Mouse (Mus musculus): Measurements from ENCODE around the gene Mertk. TPM values are rescaled to one million over a fixed set of nuclear protein-coding genes. Genes with fewer than 3 reads are reported as not detected.
"Not testable (repeated sequence)": the region's sequence is repeated elsewhere in the genome, so short reads cannot be mapped to it uniquely, and the experiment has no call there.

Mertk gene
- polyA plus RNA-seq, 2 experiments: 11.1 to 14.9 TPM

DNA sequence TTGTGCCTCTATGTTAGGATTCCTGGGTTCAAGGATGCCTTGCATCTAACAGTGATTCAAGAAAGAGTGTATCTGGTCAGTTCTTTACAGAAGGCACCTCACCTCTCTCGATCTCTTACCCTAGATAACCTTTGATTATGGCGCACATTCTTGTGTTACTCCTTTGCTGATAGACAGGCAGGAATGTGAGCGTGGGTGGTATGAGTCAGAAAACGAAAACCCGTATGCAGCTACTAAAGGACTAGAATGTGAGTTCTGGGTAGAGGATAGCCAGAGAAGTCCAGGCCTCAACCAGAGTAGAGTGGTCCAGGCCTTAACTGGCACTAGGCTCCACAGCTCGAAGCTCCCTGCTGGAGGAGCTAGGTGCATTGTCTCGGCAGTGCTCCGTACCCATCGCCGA lies 6.0 kb upstream of the Mertk start:
- 0 out of 2 replicates have a peak, but pooled peaks cover 4% of the 10 kb centered on the region for H3K4me1 ChIP-seq (ENCODE audit: control insufficient read depth, insufficient read depth, low read length)
- H3K27ac ChIP-seq (replicated peaks; ENCODE audit: low read depth, low read length): no peak overlapping the region
- peak overlapping the region; percentile 31 for H3K9ac ChIP-seq (ENCODE audit: low read depth, low read length, severe bottlenecking)
- no peak for TF ChIP-seq POLR2A (IDR thresholded peaks at IDR 0.05; ENCODE audit: borderline replicate concordance, extremely low read depth, insufficient read depth, insufficient read length)
- no peaks in the 10 kb centered on the region for H3K27me3 ChIP-seq (ENCODE audit: control insufficient read depth, insufficient read depth, low read length)
- H3K4me2 ChIP-seq (replicated peaks; ENCODE audit: low read depth, low read length, severe bottlenecking): no peak overlapping the region
- DNase-seq (ENCODE audit: low spot score) (no peak), ATAC-seq (ENCODE audit: low FRiP score, low read depth) (no peak)
- H3K4me3 ChIP-seq (replicated peaks; ENCODE audit: low read length): no peak overlapping the region
- no peaks in the 10 kb centered on the region for H3K9me3 ChIP-seq (ENCODE audit: control insufficient read depth, low read length)
- WGBS: 84% methylated on average over 10 of the region's 10 CpGs
- H3K36me3 ChIP-seq (ENCODE audit: control insufficient read depth, insufficient read depth, low read length): no peaks in the 10 kb centered on the region

DNA sequence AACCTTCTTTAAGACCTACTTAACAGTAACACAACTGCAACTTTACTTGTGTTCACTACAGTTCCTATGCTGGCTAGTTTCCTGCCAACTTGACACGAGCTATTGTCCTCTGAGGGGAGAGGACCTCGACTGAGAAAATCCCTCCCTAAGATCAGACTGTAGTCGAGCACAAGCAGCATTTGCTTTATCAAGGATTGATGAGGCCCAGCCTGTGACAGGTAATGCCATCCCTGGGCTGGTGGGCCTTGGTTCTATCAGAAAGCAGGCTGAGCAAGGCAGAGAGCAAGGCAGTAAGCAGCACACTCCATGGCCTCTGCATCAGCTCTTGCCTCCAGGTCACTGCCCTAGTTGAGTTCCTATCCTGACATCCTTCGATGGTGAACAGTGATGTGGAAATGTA lies 5.5 kb upstream of the Mertk start:
- Histone ChIP-seq H3K36me3 (ENCODE audit: control insufficient read depth, insufficient read depth, low read length) (no peaks in the 10 kb centered on the region), H3K4me3 (replicated peaks; ENCODE audit: low read length) (no peak overlapping the region), H3K9ac (ENCODE audit: low read depth, low read length, severe bottlenecking) (no peak overlapping the region), H3K4me2 (replicated peaks; ENCODE audit: low read depth, low read length, severe bottlenecking) (no peak overlapping the region), H3K27me3 (ENCODE audit: control insufficient read depth, insufficient read depth, low read length) (no peaks in the 10 kb centered on the region), H3K27ac (replicated peaks; ENCODE audit: low read depth, low read length) (no peak overlapping the region), H3K4me1 (ENCODE audit: control insufficient read depth, insufficient read depth, low read length) (no peaks in the 10 kb centered on the region), H3K9me3 (ENCODE audit: control insufficient read depth, low read length) (no peaks in the 10 kb centered on the region)
- DNase-seq (ENCODE audit: low spot score) (no peak), ATAC-seq (ENCODE audit: low FRiP score, low read depth) (no peak)
- 66% methylated on average over 4 of the region's 4 CpGs for WGBS
- no peak for TF ChIP-seq POLR2A (IDR thresholded peaks at IDR 0.05; ENCODE audit: borderline replicate concordance, extremely low read depth, insufficient read depth, insufficient read length)

- H3K9ac ChIP-seq (ENCODE audit: low read depth, low read length, severe bottlenecking); H3K4me2 ChIP-seq (replicated peaks; ENCODE audit: low read depth, low read length, severe bottlenecking); DNase-seq (ENCODE audit: low spot score); H3K27me3 ChIP-seq (ENCODE audit: control insufficient read depth, insufficient read depth, low read length); H3K4me1 ChIP-seq (ENCODE audit: control insufficient read depth, insufficient read depth, low read length); H3K27ac ChIP-seq (replicated peaks; ENCODE audit: low read depth, low read length); H3K36me3 ChIP-seq (ENCODE audit: control insufficient read depth, insufficient read depth, low read length); H3K4me3 ChIP-seq (replicated peaks; ENCODE audit: low read length); H3K9me3 ChIP-seq (ENCODE audit: control insufficient read depth, low read length); ATAC-seq (ENCODE audit: low FRiP score, low read depth): not testable (repeated sequence)
- 72% methylated on average over 3 of the region's 3 CpGs for WGBS
These were observed 4.9 kb upstream of the Mertk start for GRCm38 (mm10) chr2:128693828-128694227.

GRCm38 (mm10) chr2:128694548-128694947 lies 4.2 kb upstream of the Mertk start:
- no peaks in the 10 kb centered on the region for H3K36me3 ChIP-seq (ENCODE audit: control insufficient read depth, insufficient read depth, low read length)
- H3K27ac ChIP-seq (replicated peaks; ENCODE audit: low read depth, low read length): no peak overlapping the region
- no peaks in the 10 kb centered on the region for H3K27me3 ChIP-seq (ENCODE audit: control insufficient read depth, insufficient read depth, low read length)
- ATAC-seq (ENCODE audit: low FRiP score, low read depth) (no peak), DNase-seq (ENCODE audit: low spot score) (no peak)
- no peak overlapping the region for H3K4me3 ChIP-seq (replicated peaks; ENCODE audit: low read length)
- H3K9me3 ChIP-seq (ENCODE audit: control insufficient read depth, low read length): no peaks in the 10 kb centered on the region
- no peak overlapping the region for H3K9ac ChIP-seq (ENCODE audit: low read depth, low read length, severe bottlenecking)
- TF ChIP-seq POLR2A (IDR thresholded peaks at IDR 0.05; ENCODE audit: borderline replicate concordance, extremely low read depth, insufficient read depth, insufficient read length): no peak
- no peaks in the 10 kb centered on the region for H3K4me1 ChIP-seq (ENCODE audit: control insufficient read depth, insufficient read depth, low read length)
- no peak overlapping the region for H3K4me2 ChIP-seq (replicated peaks; ENCODE audit: low read depth, low read length, severe bottlenecking)

- Histone ChIP-seq H3K4me3 (replicated peaks; ENCODE audit: low read length) (no peak overlapping the region), H3K9me3 (ENCODE audit: control insufficient read depth, low read length) (no peaks in the 10 kb centered on the region), H3K36me3 (ENCODE audit: control insufficient read depth, insufficient read depth, low read length) (0 out of 2 replicates have a peak, but pooled peaks cover 2% of the 10 kb centered on the region), H3K9ac (ENCODE audit: low read depth, low read length, severe bottlenecking) (no peak overlapping the region), H3K27me3 (ENCODE audit: control insufficient read depth, insufficient read depth, low read length) (no peaks in the 10 kb centered on the region), H3K4me1 (ENCODE audit: control insufficient read depth, insufficient read depth, low read length) (peaks cover 3% of the 10 kb centered on the region; the same call in 1 of the 2 replicates), H3K27ac (replicated peaks; ENCODE audit: low read depth, low read length) (no peak overlapping the region), H3K4me2 (replicated peaks; ENCODE audit: low read depth, low read length, severe bottlenecking) (no peak overlapping the region)
- WGBS: 68% methylated on average over 3 of the region's 3 CpGs
- ATAC-seq (ENCODE audit: low FRiP score, low read depth): no peak
- TF ChIP-seq POLR2A (IDR thresholded peaks at IDR 0.05; ENCODE audit: borderline replicate concordance, extremely low read depth, insufficient read depth, insufficient read length): no peak
- DNase-seq (ENCODE audit: low spot score): no peak
These were observed 2.3 kb upstream of the Mertk start for GRCm38 (mm10) chr2:128696426-128696825.

- Histone ChIP-seq H3K27ac (replicated peaks; ENCODE audit: low read depth, low read length) (no peak overlapping the region), H3K4me3 (replicated peaks; ENCODE audit: low read length) (no peak overlapping the region), H3K27me3 (ENCODE audit: control insufficient read depth, insufficient read depth, low read length) (no peaks in the 10 kb centered on the region), H3K4me2 (replicated peaks; ENCODE audit: low read depth, low read length, severe bottlenecking) (no peak overlapping the region), H3K9me3 (ENCODE audit: control insufficient read depth, low read length) (no peaks in the 10 kb centered on the region), H3K9ac (ENCODE audit: low read depth, low read length, severe bottlenecking) (no peak overlapping the region), H3K36me3 (ENCODE audit: control insufficient read depth, insufficient read depth, low read length) (0 out of 2 replicates have a peak, but pooled peaks cover 7% of the 10 kb centered on the region), H3K4me1 (ENCODE audit: control insufficient read depth, insufficient read depth, low read length) (peaks cover 3% of the 10 kb centered on the region; the same call in 1 of the 2 replicates)
- no peak for TF ChIP-seq POLR2A (IDR thresholded peaks at IDR 0.05; ENCODE audit: borderline replicate concordance, extremely low read depth, insufficient read depth, insufficient read length)
- ATAC-seq (ENCODE audit: low FRiP score, low read depth) (no peak), DNase-seq (ENCODE audit: low spot score) (no peak)
- 77% methylated on average over 1 of the region's 1 CpGs for WGBS
These were observed 1.7 kb upstream of the Mertk start for GRCm38 (mm10) chr2:128697047-128697446.

All from limb, embryonic 14.5 days (tissue).